Mouse (Mus musculus) liver, embryonic 18 days (tissue): ENCODE measurements around the gene Gpx3. TPM values are rescaled to one million over a fixed set of nuclear protein-coding genes. Genes with fewer than 3 reads are reported as not detected.

ENCODE experiments used
- polyA plus RNA-seq: library from polyadenylated mRNA; depleted of rRNA; stranded (reverse); fragments of >200 nt; gene quantifications from 2 replicates; pipeline ENCODE4 v1.2.3, GENCODE M21; 2012; rRNA removed

Gene Gpx3
- polyA plus RNA-seq: 11.3 and 11.4 TPM in 2 replicates

DNA sequence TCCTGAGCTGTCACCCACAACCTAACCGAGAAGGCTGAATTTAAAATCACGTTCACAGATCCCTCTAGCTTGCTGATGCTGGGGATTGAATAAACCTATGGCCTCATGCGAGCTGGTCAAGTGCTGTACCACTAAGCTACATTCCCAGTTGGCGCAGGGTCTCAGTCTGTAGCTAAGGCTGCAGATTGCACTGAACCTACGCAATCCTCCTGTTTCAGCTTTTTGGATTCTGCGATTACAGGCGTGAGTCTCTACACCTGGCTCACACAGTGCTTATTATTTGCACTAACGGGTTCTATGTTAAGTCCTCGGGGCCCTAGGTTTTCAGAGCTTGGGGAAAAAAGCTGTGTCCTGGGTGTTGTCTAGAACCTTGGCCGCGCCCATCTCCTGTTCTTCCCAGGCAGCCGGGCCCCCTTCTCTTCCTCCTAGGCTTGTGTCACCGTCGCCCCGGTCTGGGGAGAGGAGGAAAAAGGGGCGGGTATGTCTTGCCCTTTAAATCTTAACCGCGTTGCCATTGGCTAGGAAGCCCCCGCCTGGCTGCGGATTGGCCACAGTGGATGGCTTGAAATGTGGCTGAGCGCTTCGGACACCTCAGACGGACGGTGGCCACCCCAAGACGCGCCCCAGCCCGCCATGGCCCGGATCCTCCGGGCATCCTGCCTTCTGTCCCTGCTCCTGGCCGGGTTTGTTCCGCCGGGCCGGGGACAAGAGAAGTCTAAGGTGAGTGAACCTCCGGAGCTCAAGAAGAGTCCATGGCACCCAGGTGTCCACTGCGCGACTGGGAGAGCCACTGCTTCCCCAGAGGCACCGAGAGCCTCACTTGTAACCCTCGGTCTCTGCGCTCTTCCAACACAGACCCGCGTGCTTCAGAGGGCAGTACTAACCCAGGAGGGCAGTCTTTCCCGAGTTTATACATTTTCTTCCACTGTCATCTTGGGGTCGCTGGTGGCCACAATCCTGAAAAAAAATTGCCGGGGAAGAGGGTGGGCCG lies at the start of gene Gpx3:
Gpx3 (plus strand) TSS at position 121 of the 991 bp plus-strand sequence.

DNA sequence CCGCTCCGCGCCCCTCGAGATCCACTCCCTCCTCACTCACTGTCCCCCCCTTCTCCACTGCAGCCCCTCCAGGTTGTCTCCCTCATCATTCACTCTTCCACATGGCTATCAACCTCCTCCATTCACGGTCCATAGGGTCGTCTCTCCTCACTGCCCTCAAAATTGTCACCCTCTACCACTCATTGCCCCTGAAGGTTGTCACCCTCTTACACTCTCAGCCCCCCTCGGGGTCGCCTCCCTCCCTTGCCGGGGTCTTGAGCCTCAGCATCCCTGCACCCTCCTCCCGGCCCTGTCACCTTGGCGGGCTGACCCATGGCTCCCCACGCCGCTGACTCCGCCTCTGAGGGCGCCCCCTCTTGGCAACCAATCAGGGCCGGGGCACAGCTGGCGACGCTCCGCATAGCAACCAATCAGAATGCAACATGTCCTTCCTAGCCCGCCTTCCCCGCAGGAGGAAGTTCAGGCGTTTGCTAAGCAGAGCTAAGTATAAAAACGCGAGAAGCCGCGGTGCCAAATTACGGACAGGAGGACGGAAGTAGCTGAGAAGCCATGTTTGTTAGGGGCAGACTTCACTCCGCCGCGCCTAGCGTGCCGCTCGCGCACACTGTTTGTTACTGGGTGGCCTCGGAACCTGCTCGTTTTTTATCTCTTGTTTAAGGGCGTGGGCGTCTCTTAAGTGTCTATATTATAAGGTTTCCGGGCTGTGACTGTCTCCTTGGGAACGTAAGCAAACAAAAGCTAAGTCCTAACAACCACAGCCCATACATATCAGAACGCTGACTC lies 41.8 kb upstream of the Gpx3 start, which contains the start of gene Lyrm7:
Lyrm7 (minus strand) TSS at position 661 of the 783 bp plus-strand sequence.

GRCm38 (mm10) chr11:54866119-54867048 lies 35.9 kb upstream of the Gpx3 start, which contains the start of gene Hint1:
TSS of gene Hint1 (plus strand) at chr11:54866383.

Other genes starting within 250 kb of the Gpx3 start
- gene Cdc42se2, start 114.8 kb upstream of the Gpx3 start, polyA plus RNA-seq: 11.3 and 11.6 TPM in 2 replicates
- 2.1 and 2.3 TPM in 2 replicates for gene Lyrm7, start 41.5 kb upstream of the Gpx3 start, polyA plus RNA-seq
- gene Hint1, start 36.1 kb upstream of the Gpx3 start, polyA plus RNA-seq: 396 and 431 TPM in 2 replicates
- gene Tnip1, start 60.5 kb downstream of the Gpx3 start, polyA plus RNA-seq: 6.2 and 6.8 TPM in 2 replicates
- gene Anxa6, start 131.0 kb downstream of the Gpx3 start, polyA plus RNA-seq: 50.4 and 52.9 TPM in 2 replicates
- 1.9 and 2.0 TPM in 2 replicates for gene Ccdc69, start 175.7 kb downstream of the Gpx3 start, polyA plus RNA-seq
- gene Gm2a, start 195.7 kb downstream of the Gpx3 start, polyA plus RNA-seq: 25.0 and 27.9 TPM in 2 replicates
- 0.01 TPM in 1 of 2 replicates, not detected in the other for gene Slc36a3, start 249.3 kb downstream of the Gpx3 start, polyA plus RNA-seq